ENCODE assay signal across 17 mouse cellular contexts in genomic region chr15:78736181-78736579, GRCm38 (mm10). TPM values are rescaled to one million over a fixed set of nuclear protein-coding genes. Genes with fewer than 3 reads are reported as not detected.
DNase-seq lines count a peak whose midpoint lies in the region; ATAC-seq and TF ChIP-seq lines count a peak whose summit lies in the region.
"Had no signal": no experiment of that assay in that cellular context is flagged by ENCODE, and none has a peak within 500 bp of the region (broad histone marks: within the 10 kb centered on the region; RNA-seq: fewer than 3 reads in every experiment).

No protein-coding gene starts in this region.

- no peak; the same call in 1 of the 2 replicates for ATAC-seq in forebrain, embryonic 13.5 days
- peak; percentile 12; the same call in 1 of the 2 replicates for ATAC-seq in hindbrain, embryonic 15.5 days (ENCODE audit: low FRiP score, low read depth)
- no peak for ATAC-seq in midbrain, embryonic 16.5 days
- ATAC-seq: activated CD4-positive, CD25-positive, alpha-beta regulatory T cell, adult 4 months had no signal

- H3K9me3 ChIP-seq in forebrain, embryonic 13.5 days (replicated peaks): no peaks in the 10 kb centered on the region
- no peaks in the 10 kb centered on the region for H3K9me3 ChIP-seq in hindbrain, embryonic 15.5 days
- no peaks in the 10 kb centered on the region for H3K9me3 ChIP-seq in midbrain, embryonic 16.5 days (replicated peaks; ENCODE audit: control insufficient read depth, low read length, poor library complexity, severe bottlenecking)
- H3K9me3 ChIP-seq: embryonic facial prominence, embryonic 15.5 days; limb, embryonic 10.5 days; liver, embryonic 13.5 days had no signal

- H3K27ac ChIP-seq in forebrain, embryonic 13.5 days: peak overlapping the region; percentile 93
- peak overlapping the region; percentile 90 for H3K27ac ChIP-seq in hindbrain, embryonic 15.5 days (replicated peaks)
- H3K27ac ChIP-seq in midbrain, embryonic 16.5 days (ENCODE audit: low read length): peak overlapping the region; percentile 78
- H3K27ac ChIP-seq: embryonic facial prominence, embryonic 15.5 days; heart, adult 2 months; limb, embryonic 10.5 days; liver, embryonic 13.5 days had no signal

- TF ChIP-seq CTCF in brain, embryonic 14.5 days (IDR thresholded peaks at IDR 0.05; ENCODE audit: borderline replicate concordance, extremely low read depth, insufficient read depth, insufficient read length): no peak

- H3K27me3 ChIP-seq in forebrain, embryonic 13.5 days: no peaks in the 10 kb centered on the region
- no peaks in the 10 kb centered on the region for H3K27me3 ChIP-seq in hindbrain, embryonic 15.5 days
- H3K27me3 ChIP-seq in midbrain, embryonic 16.5 days (ENCODE audit: control insufficient read depth, insufficient read depth, low read depth, low read length): no peaks in the 10 kb centered on the region

- no peak overlapping the region for H3K4me3 ChIP-seq in forebrain, embryonic 13.5 days
- no peak overlapping the region for H3K4me3 ChIP-seq in hindbrain, embryonic 15.5 days
- no peak overlapping the region for H3K4me3 ChIP-seq in midbrain, embryonic 16.5 days (ENCODE audit: low read depth, low read length)
- H3K4me3 ChIP-seq: embryonic facial prominence, embryonic 15.5 days; heart, adult 2 months; limb, embryonic 10.5 days; liver, embryonic 13.5 days had no signal

- peak; percentile 86 for DNase-seq in brain, embryonic 14.5 days (ENCODE audit: low read depth)
- DNase-seq in heart, adult 8-10 months (ENCODE audit: low spot score): no peak
- DNase-seq in embryo, embryonic 9.5 days (ENCODE audit: extremely low spot score): no peak
- DNase-seq in gastrocnemius, postnatal 10 days: no peak
- no peak for DNase-seq in ovary, postnatal 14 days (ENCODE audit: low spot score)
- DNase-seq: cerebellum, adult 11 months; heart, adult 2 months; liver, embryonic 13.5 days; lung, postnatal 10 days; thymus, postnatal 36 days had no signal

- WGBS in forebrain, embryonic 13.5 days: 46% methylated on average over 3 of the region's 3 CpGs
- WGBS in hindbrain, embryonic 15.5 days: 40% methylated on average over 3 of the region's 3 CpGs
- WGBS in midbrain, embryonic 16.5 days: 58% methylated on average over 3 of the region's 3 CpGs

- TF ChIP-seq POLR2A in brain, embryonic 14.5 days (IDR thresholded peaks at IDR 0.05; ENCODE audit: borderline replicate concordance, extremely low read depth, insufficient read depth, insufficient read length, poor library complexity, severe bottlenecking): no peak

- H3K4me2 ChIP-seq in forebrain, embryonic 13.5 days: peak overlapping the region; percentile 44
- H3K4me2 ChIP-seq in hindbrain, embryonic 15.5 days: 0 out of 2 replicates have a peak overlapping the region, but pooled peaks have one; percentile 33
- H3K4me2 ChIP-seq in midbrain, embryonic 16.5 days (ENCODE audit: low read length): no peak overlapping the region
- H3K4me2 ChIP-seq: embryonic facial prominence, embryonic 15.5 days; liver, embryonic 13.5 days had no signal

- H3K4me1 ChIP-seq in forebrain, embryonic 13.5 days: peaks cover 33% of the 10 kb centered on the region
- peaks cover 33% of the 10 kb centered on the region for H3K4me1 ChIP-seq in hindbrain, embryonic 15.5 days (replicated peaks)
- peaks cover 14% of the 10 kb centered on the region; the same call in 1 of the 2 replicates for H3K4me1 ChIP-seq in midbrain, embryonic 16.5 days (ENCODE audit: control insufficient read depth, insufficient read depth, low read length)
- H3K4me1 ChIP-seq: liver, embryonic 13.5 days had no signal

- H3K36me3 ChIP-seq in forebrain, embryonic 13.5 days (ENCODE audit: poor library complexity, severe bottlenecking): no peaks in the 10 kb centered on the region
- H3K36me3 ChIP-seq in hindbrain, embryonic 15.5 days: no peaks in the 10 kb centered on the region
- no peaks in the 10 kb centered on the region for H3K36me3 ChIP-seq in midbrain, embryonic 16.5 days (ENCODE audit: control insufficient read depth, insufficient read depth, low read length)
- H3K36me3 ChIP-seq: embryonic facial prominence, embryonic 15.5 days; limb, embryonic 10.5 days; liver, embryonic 13.5 days had no signal

- peak overlapping the region; percentile 35; the same call in 1 of the 2 replicates for H3K9ac ChIP-seq in forebrain, embryonic 13.5 days
- no peak overlapping the region for H3K9ac ChIP-seq in hindbrain, embryonic 15.5 days
- H3K9ac ChIP-seq in midbrain, embryonic 16.5 days (ENCODE audit: low read depth, low read length): no peak overlapping the region
- H3K9ac ChIP-seq: embryonic facial prominence, embryonic 15.5 days; liver, embryonic 13.5 days had no signal

RNA-seq across cellular contexts. Expression of gene Elfn2, which starts 17.6 kb away (rescaled TPM):
- 13.2 and 22.5 TPM in 2 replicates for polyA plus RNA-seq in brain, embryonic 14.5 days (2012; rRNA removed)
- 1.7 and 1.8 TPM in 2 replicates for polyA plus RNA-seq in forebrain, embryonic 13.5 days (2015; fragmentation: Nextera tagmentation; extraction: Ambion mirVana)
- polyA plus RNA-seq in hindbrain, embryonic 15.5 days (2015; fragmentation: Nextera tagmentation; extraction: Ambion mirVana): 10.6 and 11.7 TPM in 2 replicates
- 9.6 and 12.6 TPM in 2 replicates for polyA plus RNA-seq in midbrain, embryonic 16.5 days (2015; fragmentation: Nextera tagmentation; extraction: Ambion mirVana)
- 1 to 10 TPM; 1.9 to 4.4 (median 2.5) TPM for total RNA-seq in heart, adult 8-10 months (2022)
- total RNA-seq in gastrocnemius, postnatal 10 days (2021): under 1 TPM; 0.20 to 0.23 TPM
- polyA plus RNA-seq: activated CD4-positive, CD25-positive, alpha-beta regulatory T cell, adult 4 months; limb, embryonic 10.5 days; stomach, embryonic 14.5 days had no signal

RNA-seq across cellular contexts. Expression of gene Mfng, which starts 37.1 kb away (rescaled TPM):
- 37.6 and 72.6 TPM in 2 replicates for polyA plus RNA-seq in brain, embryonic 14.5 days (2012; rRNA removed)
- 136 and 138 TPM in 2 replicates for polyA plus RNA-seq in forebrain, embryonic 13.5 days (2015; fragmentation: Nextera tagmentation; extraction: Ambion mirVana)
- 21.5 and 42.1 TPM in 2 replicates for polyA plus RNA-seq in hindbrain, embryonic 15.5 days (2015; fragmentation: Nextera tagmentation; extraction: Ambion mirVana)
- polyA plus RNA-seq in midbrain, embryonic 16.5 days (2015; fragmentation: Nextera tagmentation; extraction: Ambion mirVana): 13.5 and 19.7 TPM in 2 replicates
- total RNA-seq in heart, adult 8-10 months (2022): 10 to 100 TPM in 1 of 4 experiments, 1 to 10 TPM in 3; 7.5 to 11.4 (median 9.5) TPM
- 1 to 10 TPM; 7.9 to 9.5 TPM for total RNA-seq in gastrocnemius, postnatal 10 days (2021)
